Mouse (Mus musculus) limb, embryonic 15.5 days (tissue): ENCODE data around the gene Nkiras2. TPM values are rescaled to one million over a fixed set of nuclear protein-coding genes. Genes with fewer than 3 reads are reported as not detected.
A peak's percentile ranks its signal among the peaks of the same experiment; 100 is the strongest.

ENCODE experiments used
- ATAC-seq: fragments of 200-750 bp; cut with Nextera tagmentation; 2 replicates; pipeline ENCODE4 v1.8.0; 2017; ENCODE audit warnings: low read depth, moderate TSS enrichment; ENCODE audit not compliant: insufficient number of reproducible peaks, low FRiP score, low TSS enrichment
- H3K27ac ChIP-seq: fragments of 300-500 bp; sonication (generic); 2 replicates; pipeline ENCODE4 v1.5.1; 2015; ENCODE audit warnings: moderate library complexity, mild to moderate bottlenecking, inconsistent platforms
- H3K27me3 ChIP-seq: fragments of 300-500 bp; sonication (generic); 2 replicates; pipeline ENCODE4 v1.6.1; 2015; ENCODE audit warnings: inconsistent platforms
- H3K36me3 ChIP-seq: fragments of 300-500 bp; sonication (generic); 2 replicates; pipeline ENCODE4 v1.6.1; 2015; ENCODE audit warnings: inconsistent platforms
- H3K4me1 ChIP-seq: fragments of 300-500 bp; sonication (generic); 2 replicates; pipeline ENCODE4 v1.6.1; 2015; ENCODE audit warnings: inconsistent platforms
- H3K4me2 ChIP-seq: fragments of 300-500 bp; sonication (generic); 2 replicates; pipeline ENCODE4 v1.6.1; 2015; ENCODE audit warnings: mild to moderate bottlenecking, inconsistent platforms
- H3K4me3 ChIP-seq: fragments of 300-500 bp; sonication (generic); 2 replicates; pipeline ENCODE4 v1.5.1; 2015; ENCODE audit warnings: mild to moderate bottlenecking, inconsistent platforms
- H3K9ac ChIP-seq: fragments of 300-500 bp; sonication (generic); 2 replicates; pipeline ENCODE4 v1.6.1; 2015; ENCODE audit warnings: inconsistent platforms
- H3K9me3 ChIP-seq: fragments of 300-500 bp; sonication (generic); 2 replicates; pipeline ENCODE4 v1.6.1; 2016; ENCODE audit warnings: inconsistent platforms
- WGBS: fragments of 180-500 bp; shearing (Covaris S2); methylation state at CpG from one replicate; pipeline ENCODE4 v1.1.7; 2015; 5-methylcytosine and 5-hydroxymethylcytosine counted together
- polyA plus RNA-seq: library from polyadenylated mRNA; unstranded; fragments of >200 nt; fragmentation: Nextera tagmentation; extraction: Ambion mirVana; gene quantifications from 2 replicates; pipeline ENCODE4 v1.2.1, GENCODE M21; 2015

The Nkiras2 gene
- polyA plus RNA-seq, 1 experiment from 2014 or later = 73.7 TPM

GRCm38 (mm10) chr11:100617480-100617879 lies 1.6 kb upstream of the Nkiras2 start:
- no peaks in the 10 kb centered on the region for H3K9me3 ChIP-seq
- no peak overlapping the region; the same call in 1 of the 2 replicates for H3K4me3 ChIP-seq
- 64% methylated on average over 4 of the region's 4 CpGs for WGBS
- peaks cover 19% of the 10 kb centered on the region for H3K4me1 ChIP-seq
- no peak overlapping the region for H3K27ac ChIP-seq
- H3K27me3 ChIP-seq = no peaks in the 10 kb centered on the region
- 0 out of 2 replicates have a peak overlapping the region, but pooled peaks have one; percentile 55 for H3K4me2 ChIP-seq
- H3K9ac ChIP-seq = no peak overlapping the region
- H3K36me3 ChIP-seq = 0 out of 2 replicates have a peak, but pooled peaks cover 2% of the 10 kb centered on the region
- ATAC-seq = no peak

GRCm38 (mm10) chr11:100619485-100619975 lies 486 bp downstream of the Nkiras2 start:
- H3K4me1 ChIP-seq = peaks cover 28% of the 10 kb centered on the region
- H3K9ac ChIP-seq = peak overlapping the region; percentile 81
- H3K36me3 ChIP-seq = peaks cover 4% of the 10 kb centered on the region
- H3K4me3 ChIP-seq = peak overlapping the region; percentile 90
- H3K27ac ChIP-seq = peak overlapping the region; percentile 95
- H3K27me3 ChIP-seq = no peaks in the 10 kb centered on the region
- under 1% methylated on average over 40 of the region's 40 CpGs for whole genome bisulfite sequencing
- peak; percentile 94 for ATAC-seq
- no peaks in the 10 kb centered on the region for H3K9me3 ChIP-seq
- H3K4me2 ChIP-seq = peak overlapping the region; percentile 55

- Histone ChIP-seq H3K9ac (peak within 1 kb of the TSS; percentile 81), H3K4me1 (peaks cover 28% of the 10 kb centered on the region), H3K9me3 (no peaks in the 10 kb centered on the region), H3K4me2 (peak within 1 kb of the TSS; percentile 55), H3K4me3 (peak within 1 kb of the TSS; percentile 90), H3K36me3 (peaks cover 9% of the 10 kb centered on the region), H3K27ac (peak within 1 kb of the TSS; percentile 95), H3K27me3 (no peaks in the 10 kb centered on the region)
- ATAC-seq = no peak
- WGBS = 3% methylated on average over 11 of the region's 11 CpGs
Measured at GRCm38 (mm10) chr11:100619982-100620381, 938 bp downstream of the Nkiras2 start, which contains the start of gene Dnajc7. TSS of gene Dnajc7 (minus strand) at chr11:100620168.

GRCm38 (mm10) chr11:100622714-100623113 lies 3.7 kb downstream of the Nkiras2 start:
- H3K9me3 ChIP-seq = no peaks in the 10 kb centered on the region
- H3K4me2 ChIP-seq = peak overlapping the region; percentile 40
- peak overlapping the region; percentile 88 for H3K27ac ChIP-seq
- peaks cover 30% of the 10 kb centered on the region for H3K4me1 ChIP-seq
- peak overlapping the region; percentile 68 for H3K4me3 ChIP-seq
- H3K27me3 ChIP-seq = no peaks in the 10 kb centered on the region
- WGBS = under 1% methylated on average over 24 of the region's 24 CpGs
- peak; percentile 83 for ATAC-seq
- peaks cover 32% of the 10 kb centered on the region for H3K36me3 ChIP-seq
- peak overlapping the region; percentile 64 for H3K9ac ChIP-seq

- ATAC-seq = no peak
- 0 out of 2 replicates have a peak overlapping the region, but pooled peaks have one; percentile 64 for H3K9ac ChIP-seq
- WGBS = 36% methylated on average over 5 of the region's 5 CpGs
- H3K27me3 ChIP-seq = no peaks in the 10 kb centered on the region
- H3K4me3 ChIP-seq = peak overlapping the region; percentile 68
- no peaks in the 10 kb centered on the region for H3K9me3 ChIP-seq
- peak overlapping the region; percentile 8; the same call in 1 of the 2 replicates for H3K27ac ChIP-seq
- peaks cover 32% of the 10 kb centered on the region for H3K36me3 ChIP-seq
- H3K4me1 ChIP-seq = peaks cover 25% of the 10 kb centered on the region
- H3K4me2 ChIP-seq = peak overlapping the region; percentile 40
Measured at GRCm38 (mm10) chr11:100623867-100624266, 4.8 kb downstream of the Nkiras2 start.

GRCm38 (mm10) chr11:100625754-100626700 lies 7.0 kb downstream of the Nkiras2 start:
- H3K4me2 ChIP-seq = no peak overlapping the region
- no peak overlapping the region for H3K9ac ChIP-seq
- no peak overlapping the region for H3K4me3 ChIP-seq
- ATAC-seq = no peak
- H3K27me3 ChIP-seq = no peaks in the 10 kb centered on the region
- peaks cover 32% of the 10 kb centered on the region for H3K36me3 ChIP-seq
- H3K4me1 ChIP-seq = peaks cover 26% of the 10 kb centered on the region
- H3K9me3 ChIP-seq = no peaks in the 10 kb centered on the region
- 89% methylated on average over 23 of the region's 23 CpGs for WGBS
- no peak overlapping the region for H3K27ac ChIP-seq

- Histone ChIP-seq H3K9me3 (no peaks in the 10 kb centered on the region), H3K27me3 (no peaks in the 10 kb centered on the region), H3K36me3 (peaks cover 32% of the 10 kb centered on the region), H3K27ac (no peak overlapping the region), H3K4me3 (no peak overlapping the region), H3K4me2 (no peak overlapping the region), H3K9ac (no peak overlapping the region), H3K4me1 (peaks cover 26% of the 10 kb centered on the region)
- WGBS = 18% methylated on average over 9 of the region's 9 CpGs
- no peak for ATAC-seq
Measured at GRCm38 (mm10) chr11:100626701-100627195, 7.7 kb downstream of the Nkiras2 start.

- H3K9ac ChIP-seq = no peak overlapping the region
- H3K4me2 ChIP-seq = no peak overlapping the region
- no peak overlapping the region for H3K27ac ChIP-seq
- peaks cover 32% of the 10 kb centered on the region for H3K36me3 ChIP-seq
- WGBS = 93% methylated on average over 5 of the region's 5 CpGs
- H3K4me1 ChIP-seq = peaks cover 22% of the 10 kb centered on the region
- H3K9me3 ChIP-seq = no peaks in the 10 kb centered on the region
- H3K27me3 ChIP-seq = no peaks in the 10 kb centered on the region
- no peak for ATAC-seq
- no peak overlapping the region for H3K4me3 ChIP-seq
Measured at GRCm38 (mm10) chr11:100628056-100628455, 9.0 kb downstream of the Nkiras2 start.

GRCm38 (mm10) chr11:100628862-100629352 lies 9.9 kb downstream of the Nkiras2 start:
- H3K4me1 ChIP-seq = peaks cover 19% of the 10 kb centered on the region
- peaks cover 32% of the 10 kb centered on the region for H3K36me3 ChIP-seq
- no peaks in the 10 kb centered on the region for H3K27me3 ChIP-seq
- H3K4me3 ChIP-seq = no peak overlapping the region
- no peaks in the 10 kb centered on the region for H3K9me3 ChIP-seq
- WGBS = 46% methylated on average over 13 of the region's 13 CpGs
- no peak for ATAC-seq
- no peak overlapping the region for H3K4me2 ChIP-seq
- 0 out of 2 replicates have a peak overlapping the region, but pooled peaks have one; percentile 47 for H3K27ac ChIP-seq
- no peak overlapping the region for H3K9ac ChIP-seq

- ATAC-seq = no peak
- Histone ChIP-seq H3K36me3 (no peaks in the 10 kb centered on the region), H3K4me2 (no peak overlapping the region), H3K27me3 (peaks cover 15% of the 10 kb centered on the region), H3K9me3 (no peaks in the 10 kb centered on the region), H3K4me3 (no peak overlapping the region), H3K4me1 (0 out of 2 replicates have a peak, but pooled peaks cover under 1% of the 10 kb centered on the region), H3K9ac (no peak overlapping the region), H3K27ac (no peak overlapping the region)
- 64% methylated on average over 7 of the region's 7 CpGs for WGBS
Measured at GRCm38 (mm10) chr11:100634530-100634929, 15.5 kb downstream of the Nkiras2 start.

- ATAC-seq = no peak
- WGBS = 8% methylated on average over 52 of the region's 52 CpGs
- peaks cover 34% of the 10 kb centered on the region for H3K27me3 ChIP-seq
Measured at GRCm38 (mm10) chr11:100640159-100640906, 21.3 kb downstream of the Nkiras2 start.

More at GRCm38 (mm10) chr11:100640159-100640906, 21.3 kb downstream of the Nkiras2 start:
- H3K4me3 ChIP-seq = peak overlapping the region; percentile 36
- peaks cover 22% of the 10 kb centered on the region for H3K4me1 ChIP-seq
- no peak overlapping the region for H3K27ac ChIP-seq
- 0 out of 2 replicates have a peak overlapping the region, but pooled peaks have one; percentile 8 for H3K9ac ChIP-seq
- no peaks in the 10 kb centered on the region for H3K9me3 ChIP-seq
- H3K36me3 ChIP-seq = no peaks in the 10 kb centered on the region
- peak overlapping the region; percentile 68 for H3K4me2 ChIP-seq
